Mouse (Mus musculus): ENCODE results near the gene Chsy1.

- TF ChIP-seq POLR2A (IDR thresholded peaks at IDR 0.05; ENCODE audit: borderline replicate concordance, low read depth, low read length) (no peak), CTCF (IDR thresholded peaks at IDR 0.05; ENCODE audit: low read depth, low read length) (no peak)
These were observed 41.1 kb downstream of the Chsy1 start for GRCm38 (mm10) chr7:66150411-66150810.

Data from bone marrow macrophage, adult 2 months (primary cell).